Mouse (Mus musculus): ENCODE results near the gene Hist1h4b. TPM values are rescaled to one million over a fixed set of nuclear protein-coding genes. Genes with fewer than 3 reads are reported as not detected.

The Hist1h4b gene
- polyA plus RNA-seq (2014; fragmentation: Nextera tagmentation; extraction: Ambion mirVana): 4.3 and 7.5 TPM in 2 replicates

- peak within 1 kb of the TSS; percentile 43 for H3K4me3 ChIP-seq (ENCODE audit: low read depth, low read length)
- H3K4me1 ChIP-seq (ENCODE audit: insufficient read depth): 0 out of 2 replicates have a peak, but pooled peaks cover 4% of the 10 kb centered on the region
- H3K36me3 ChIP-seq (ENCODE audit: insufficient read depth): no peaks in the 10 kb centered on the region
- no peak for TF ChIP-seq CTCF (IDR thresholded peaks at IDR 0.05; ENCODE audit: low read depth)
- DNase-seq: peak; percentile 100
- no peaks in the 10 kb centered on the region for H3K27me3 ChIP-seq (ENCODE audit: insufficient read depth, low read length)
- H3K9ac ChIP-seq: peak within 1 kb of the TSS; percentile 71
- under 1% methylated on average over 11 of the region's 22 CpGs for WGBS
- peak within 1 kb of the TSS; percentile 83 for H3K4me2 ChIP-seq
- peak; percentile 73 for ATAC-seq (ENCODE audit: insufficient read depth)
- peak within 1 kb of the TSS; percentile 98 for H3K27ac ChIP-seq (ENCODE audit: low read depth)
- H3K9me3 ChIP-seq (ENCODE audit: low read depth, low read length): no peaks in the 10 kb centered on the region
These were observed at the start of gene Hist1h4b for GRCm38 (mm10) chr13:23756790-23757189. Hist1h4b (plus strand) TSS chr13:23757013.

GRCm38 (mm10) chr13:23708041-23708440 is 48.8 kb upstream of the Hist1h4b start:
- Histone ChIP-seq H3K36me3 (ENCODE audit: insufficient read depth) (no peaks in the 10 kb centered on the region), H3K4me3 (ENCODE audit: low read depth, low read length) (no peak overlapping the region), H3K27me3 (ENCODE audit: insufficient read depth, low read length) (no peaks in the 10 kb centered on the region), H3K4me1 (ENCODE audit: insufficient read depth) (no peaks in the 10 kb centered on the region; the same call in 1 of the 2 replicates), H3K9ac (no peak overlapping the region), H3K9me3 (ENCODE audit: low read depth, low read length) (no peaks in the 10 kb centered on the region), H3K27ac (ENCODE audit: low read depth) (no peak overlapping the region), H3K4me2 (no peak overlapping the region)
- no peak for DNase-seq
- no peak for TF ChIP-seq CTCF (IDR thresholded peaks at IDR 0.05; ENCODE audit: low read depth)
- ATAC-seq (ENCODE audit: insufficient read depth): no peak
- 87% methylated on average over 4 of the region's 4 CpGs for WGBS

- H3K4me3 ChIP-seq (ENCODE audit: low read depth, low read length): no peak overlapping the region
- H3K4me1 ChIP-seq (ENCODE audit: insufficient read depth): no peaks in the 10 kb centered on the region; the same call in 1 of the 2 replicates
- no peaks in the 10 kb centered on the region for H3K36me3 ChIP-seq (ENCODE audit: insufficient read depth)
- no peaks in the 10 kb centered on the region for H3K9me3 ChIP-seq (ENCODE audit: low read depth, low read length)
- whole genome bisulfite sequencing: 57% methylated on average over 4 of the region's 4 CpGs
- DNase-seq: no peak
- ATAC-seq (ENCODE audit: insufficient read depth): no peak
- no peak overlapping the region for H3K9ac ChIP-seq
- no peak overlapping the region for H3K27ac ChIP-seq (ENCODE audit: low read depth)
- no peak overlapping the region for H3K4me2 ChIP-seq
- H3K27me3 ChIP-seq (ENCODE audit: insufficient read depth, low read length): no peaks in the 10 kb centered on the region
- no peak for TF ChIP-seq CTCF (IDR thresholded peaks at IDR 0.05; ENCODE audit: low read depth)
These were observed 48.2 kb upstream of the Hist1h4b start for GRCm38 (mm10) chr13:23708654-23709053.

GRCm38 (mm10) chr13:23709714-23710373 is 47.0 kb upstream of the Hist1h4b start:
- Histone ChIP-seq H3K9ac (peak overlapping the region; percentile 61), H3K36me3 (ENCODE audit: insufficient read depth) (no peaks in the 10 kb centered on the region), H3K27me3 (ENCODE audit: insufficient read depth, low read length) (no peaks in the 10 kb centered on the region), H3K9me3 (ENCODE audit: low read depth, low read length) (no peaks in the 10 kb centered on the region), H3K4me2 (peak overlapping the region; percentile 80), H3K4me1 (ENCODE audit: insufficient read depth) (no peaks in the 10 kb centered on the region; the same call in 1 of the 2 replicates), H3K27ac (ENCODE audit: low read depth) (peak overlapping the region; percentile 18; the same call in 1 of the 2 replicates), H3K4me3 (ENCODE audit: low read depth, low read length) (peak overlapping the region; percentile 41)
- WGBS: 34% methylated on average over 12 of the region's 15 CpGs
- TF ChIP-seq CTCF (IDR thresholded peaks at IDR 0.05; ENCODE audit: low read depth): no peak
- ATAC-seq (ENCODE audit: insufficient read depth): peak; percentile 17; the same call in 1 of the 2 replicates
- DNase-seq: no peak

GRCm38 (mm10) chr13:23710374-23711089 is 46.3 kb upstream of the Hist1h4b start, which contains the start of gene Hfe:
Hfe (minus strand) TSS chr13:23710854.
- ATAC-seq (ENCODE audit: insufficient read depth) (peak; percentile 52), DNase-seq (peak; percentile 68)
- Histone ChIP-seq H3K9me3 (ENCODE audit: low read depth, low read length) (no peaks in the 10 kb centered on the region), H3K4me3 (ENCODE audit: low read depth, low read length) (peak within 1 kb of the TSS; percentile 41), H3K27me3 (ENCODE audit: insufficient read depth, low read length) (no peaks in the 10 kb centered on the region), H3K4me1 (ENCODE audit: insufficient read depth) (no peaks in the 10 kb centered on the region; the same call in 1 of the 2 replicates), H3K36me3 (ENCODE audit: insufficient read depth) (no peaks in the 10 kb centered on the region), H3K9ac (peak within 1 kb of the TSS; percentile 61), H3K4me2 (peak within 1 kb of the TSS; percentile 80), H3K27ac (ENCODE audit: low read depth) (peak within 1 kb of the TSS; percentile 18; the same call in 1 of the 2 replicates)
- WGBS: 5% methylated on average over 17 of the region's 17 CpGs
- no peak for TF ChIP-seq CTCF (IDR thresholded peaks at IDR 0.05; ENCODE audit: low read depth)

GRCm38 (mm10) chr13:23716261-23717042 is 40.4 kb upstream of the Hist1h4b start:
- DNase-seq (no peak), ATAC-seq (ENCODE audit: insufficient read depth) (no peak)
- no peak overlapping the region for H3K27ac ChIP-seq (ENCODE audit: low read depth)
- no peak for TF ChIP-seq CTCF (IDR thresholded peaks at IDR 0.05; ENCODE audit: low read depth)
- no peaks in the 10 kb centered on the region; the same call in 1 of the 2 replicates for H3K9me3 ChIP-seq (ENCODE audit: low read depth, low read length)
- no peak overlapping the region for H3K9ac ChIP-seq
- no peak overlapping the region for H3K4me3 ChIP-seq (ENCODE audit: low read depth, low read length)
- no peaks in the 10 kb centered on the region for H3K4me1 ChIP-seq (ENCODE audit: insufficient read depth)
- H3K36me3 ChIP-seq (ENCODE audit: insufficient read depth): no peaks in the 10 kb centered on the region
- no peak overlapping the region for H3K4me2 ChIP-seq
- no peaks in the 10 kb centered on the region for H3K27me3 ChIP-seq (ENCODE audit: insufficient read depth, low read length)
- WGBS: 84% methylated on average over 5 of the region's 5 CpGs
